Mouse (Mus musculus) thymus, postnatal 0 days (tissue): ENCODE measurements around the gene Iffo2. TPM values are rescaled to one million over a fixed set of nuclear protein-coding genes. Genes with fewer than 3 reads are reported as not detected.

Experiments used
- DNase-seq: peaks from one replicate; pipeline ENCODE4 v3.0.0-alpha.2; 2015; ENCODE audit warnings: low spot score
- polyA plus RNA-seq: library from polyadenylated mRNA; unstranded; fragments of >200 nt; fragmentation: Nextera tagmentation; extraction: Ambion mirVana; gene quantifications from 2 replicates; pipeline ENCODE4 v1.2.1, GENCODE M21; 2015

Iffo2 gene
- polyA plus RNA-seq, 1 experiment from 2014 or later, result 3.7 TPM

- DNase-seq, result no peak
These were observed 51.2 kb downstream of the Iffo2 start for GRCm38 (mm10) chr4:139581427-139582051.

- no peak for DNase-seq
These were observed 52.0 kb downstream of the Iffo2 start for GRCm38 (mm10) chr4:139582346-139582745.

GRCm38 (mm10) chr4:139582903-139583302 is 52.6 kb downstream of the Iffo2 start:
- DNase-seq, result peak; percentile 44

- DNase-seq, result no peak
These were observed 53.4 kb downstream of the Iffo2 start for GRCm38 (mm10) chr4:139583629-139584245.

- DNase-seq, result no peak
These were observed 54.4 kb downstream of the Iffo2 start for GRCm38 (mm10) chr4:139584704-139585103.

- DNase-seq, result no peak
These were observed 55.4 kb downstream of the Iffo2 start for GRCm38 (mm10) chr4:139585713-139586112.

- no peak for DNase-seq
These were observed 57.0 kb downstream of the Iffo2 start for GRCm38 (mm10) chr4:139587370-139587769.

- DNase-seq, result no peak
These were observed 57.4 kb downstream of the Iffo2 start for GRCm38 (mm10) chr4:139587773-139588172.

- DNase-seq, result no peak
These were observed 59.1 kb downstream of the Iffo2 start for GRCm38 (mm10) chr4:139589351-139590027.

GRCm38 (mm10) chr4:139590446-139590845 is 60.1 kb downstream of the Iffo2 start:
- DNase-seq, result no peak

- no peak for DNase-seq
These were observed 62.5 kb downstream of the Iffo2 start for GRCm38 (mm10) chr4:139592895-139593294.

- no peak for DNase-seq
These were observed 63.0 kb downstream of the Iffo2 start for GRCm38 (mm10) chr4:139593383-139593782.

- no peak for DNase-seq
These were observed 63.7 kb downstream of the Iffo2 start for GRCm38 (mm10) chr4:139594062-139594461.

- DNase-seq, result no peak
These were observed 66.4 kb downstream of the Iffo2 start for GRCm38 (mm10) chr4:139596715-139597114.

GRCm38 (mm10) chr4:139597286-139598284 is 67.2 kb downstream of the Iffo2 start:
- peak; percentile 46 for DNase-seq

GRCm38 (mm10) chr4:139598356-139598755 is 68.0 kb downstream of the Iffo2 start:
- DNase-seq, result no peak

GRCm38 (mm10) chr4:139598950-139599518 is 68.7 kb downstream of the Iffo2 start:
- DNase-seq, result peak; percentile 85

- DNase-seq, result no peak
These were observed 71.4 kb downstream of the Iffo2 start for GRCm38 (mm10) chr4:139601519-139602356.

GRCm38 (mm10) chr4:139602357-139603244 is 72.3 kb downstream of the Iffo2 start, which contains the start of gene Gm21969:
Gm21969 (plus strand) TSS chr4:139603186.
- peak; percentile 83 for DNase-seq
